Mouse (Mus musculus) gastrocnemius, postnatal 25 days (tissue): ENCODE measurements at regions not wholly inside any gene's neighbourhood (a gene's known extent, or its start where the extent isn't known, plus 50 kb on each side); places are given as distances from the start of the nearest gene placed in this dataset.

ENCODE experiments used
- DNase-seq: peaks from one replicate; pipeline ENCODE4 v3.0.0; 2022

DNA sequence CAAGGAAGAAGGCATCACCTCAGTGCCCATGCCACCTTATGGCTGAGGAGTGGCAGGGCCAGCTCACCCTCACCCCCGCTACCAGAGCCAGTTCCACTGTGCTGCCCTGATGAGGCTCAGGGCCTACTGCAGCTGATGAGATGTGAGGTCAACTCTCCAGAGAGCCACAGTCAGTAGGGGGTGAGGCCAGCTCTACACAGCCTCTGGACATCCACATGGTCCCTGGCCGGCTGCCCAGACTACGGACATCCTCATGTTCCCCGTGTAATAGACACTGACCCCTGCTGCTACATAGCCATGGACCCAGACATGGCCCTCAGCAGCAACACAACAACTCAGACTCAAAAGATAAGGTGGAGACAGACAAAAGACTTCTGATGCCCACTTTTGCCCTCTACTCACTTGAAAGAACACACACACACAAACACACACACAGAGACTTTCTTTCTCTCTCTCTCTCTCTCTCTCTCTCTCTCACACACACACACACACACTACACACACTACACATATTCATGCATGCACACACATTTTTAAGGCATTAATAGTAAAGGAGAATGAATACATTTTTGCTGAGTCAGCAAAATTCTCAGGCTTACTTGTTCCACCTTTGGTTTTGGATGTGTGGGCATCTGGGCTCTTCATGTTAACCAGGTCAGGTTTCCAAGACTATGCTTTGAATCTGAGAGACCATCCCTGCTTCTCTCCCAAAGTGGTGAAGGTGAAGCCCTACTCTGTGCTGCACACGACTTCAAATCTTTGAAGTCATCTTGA lies 604.4 kb upstream of the Nrp1 start:
- DNase-seq = peak; percentile 45

GRCm38 (mm10) chr8:127757396-127757795 lies 601.0 kb upstream of the Nrp1 start:
- no peak for DNase-seq

- DNase-seq = no peak
Observed at GRCm38 (mm10) chr8:127759906-127760305, 598.5 kb upstream of the Nrp1 start.

DNA sequence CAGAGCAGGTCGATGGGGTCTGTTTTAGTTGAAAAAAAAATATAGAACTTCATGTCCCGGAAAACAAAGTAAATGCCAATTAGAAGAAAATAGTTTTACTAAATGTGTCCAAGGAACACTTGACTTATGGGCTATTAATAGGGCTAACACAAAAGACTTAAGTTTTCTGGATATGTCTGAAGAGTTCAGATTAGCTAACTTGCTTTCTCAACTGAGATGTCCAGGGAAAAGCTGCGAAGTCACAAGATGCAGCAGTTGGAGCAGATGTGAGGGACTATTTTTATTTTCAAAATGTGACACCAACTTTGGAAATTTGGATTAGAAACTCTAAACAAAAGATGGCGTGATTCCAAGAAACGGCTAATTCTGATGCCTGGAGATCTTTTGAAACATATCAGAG lies 593.2 kb upstream of the Nrp1 start:
- no peak for DNase-seq

DNA sequence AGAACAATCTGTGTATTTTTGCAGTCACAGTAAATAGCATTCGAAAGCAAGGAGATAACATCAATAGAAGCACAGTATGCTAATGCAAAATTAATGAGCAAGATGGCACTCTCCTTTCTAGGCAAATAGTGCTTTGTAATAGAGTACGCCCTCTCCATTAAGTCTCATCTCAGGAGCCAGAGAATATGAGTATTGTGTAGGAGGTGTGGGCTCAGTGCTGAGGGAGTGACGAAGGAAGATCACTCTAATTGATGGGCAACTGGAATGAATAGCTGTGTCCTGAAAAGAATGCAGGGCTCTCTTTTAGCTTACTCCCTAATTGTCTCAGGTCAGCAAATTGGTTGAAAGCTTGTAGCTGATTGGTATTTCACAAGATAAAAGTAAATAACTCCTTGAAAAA lies 590.1 kb upstream of the Nrp1 start:
- no peak for DNase-seq

DNA sequence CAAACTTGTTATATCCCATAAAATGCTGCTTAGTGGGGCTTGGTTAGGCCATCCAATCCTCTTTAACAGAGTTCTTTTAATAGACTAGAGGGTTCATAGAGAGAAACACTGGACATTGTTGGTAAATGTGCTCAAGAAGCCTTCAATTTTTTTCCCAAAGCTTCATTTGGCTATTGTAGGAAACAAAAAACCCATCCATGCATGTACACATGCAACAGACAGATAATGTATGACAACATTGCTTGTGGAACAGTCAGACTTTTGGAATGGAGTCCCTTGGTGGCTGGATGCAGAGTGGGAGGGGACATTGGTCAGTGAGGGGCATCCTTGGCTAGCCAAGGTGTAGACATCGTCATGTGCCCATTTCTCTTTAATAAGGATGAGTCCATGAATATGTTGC lies 588.8 kb upstream of the Nrp1 start:
- no peak for DNase-seq

DNA sequence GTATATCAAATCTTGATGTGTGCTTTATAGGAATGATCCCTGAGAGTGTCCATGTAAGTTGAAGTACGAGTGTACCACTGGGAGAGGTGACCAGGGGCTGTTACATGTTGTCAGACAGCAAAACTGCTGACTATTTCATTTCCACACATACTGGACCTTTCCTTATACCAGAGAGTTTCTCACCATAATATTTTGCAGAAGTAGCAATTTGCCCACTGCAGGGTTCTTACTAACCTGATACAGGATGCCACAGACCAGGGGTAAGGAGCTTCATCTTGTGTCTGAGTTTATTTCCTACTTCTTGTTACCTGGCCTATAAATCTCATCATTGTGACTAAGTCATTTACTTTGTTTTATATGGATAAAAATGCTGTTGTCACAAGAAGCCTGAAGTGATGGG lies 586.6 kb upstream of the Nrp1 start:
- no peak for DNase-seq

GRCm38 (mm10) chr8:127772415-127772814 lies 586.0 kb upstream of the Nrp1 start:
- DNase-seq = no peak

DNA sequence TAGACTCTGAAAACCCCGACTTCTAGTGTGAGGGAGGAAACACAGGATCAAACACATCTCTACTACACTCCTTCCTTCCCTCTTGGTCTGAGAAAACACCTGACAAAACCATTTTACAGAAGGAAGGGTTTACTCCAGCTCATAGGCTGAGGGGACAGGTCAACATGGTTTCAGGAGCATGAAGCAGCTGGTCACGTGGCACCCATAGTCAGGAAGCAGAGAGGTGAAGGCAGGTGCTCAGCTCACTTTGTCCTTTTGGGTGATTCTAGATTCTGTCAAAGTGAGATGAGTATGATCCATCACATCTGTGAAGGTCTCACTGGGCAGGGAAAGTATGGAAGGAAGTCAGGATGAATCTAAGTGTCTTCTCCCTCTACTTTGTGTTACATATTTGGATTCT lies 585.5 kb upstream of the Nrp1 start:
- DNase-seq = no peak

DNA sequence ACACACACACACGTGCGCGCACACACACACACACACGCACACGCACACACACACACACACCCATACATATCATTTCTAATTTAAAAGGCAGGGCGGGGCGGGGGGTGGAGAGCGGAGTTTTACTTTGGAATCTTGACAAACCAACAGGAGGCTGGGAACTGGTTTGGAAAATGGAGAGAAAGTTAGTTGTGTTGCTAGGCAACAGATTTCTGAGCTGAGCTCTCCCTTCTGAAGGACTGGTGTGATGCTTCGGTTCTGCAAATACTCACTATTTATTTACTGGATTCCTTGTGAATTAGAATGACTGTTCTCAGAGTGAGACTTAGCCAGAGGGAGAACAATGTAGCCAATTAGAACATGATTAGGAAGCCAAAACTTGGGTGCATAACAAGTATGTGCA lies 583.8 kb upstream of the Nrp1 start:
- no peak for DNase-seq

- no peak for DNase-seq
Observed at GRCm38 (mm10) chr8:127775160-127775559, 583.2 kb upstream of the Nrp1 start.

DNA sequence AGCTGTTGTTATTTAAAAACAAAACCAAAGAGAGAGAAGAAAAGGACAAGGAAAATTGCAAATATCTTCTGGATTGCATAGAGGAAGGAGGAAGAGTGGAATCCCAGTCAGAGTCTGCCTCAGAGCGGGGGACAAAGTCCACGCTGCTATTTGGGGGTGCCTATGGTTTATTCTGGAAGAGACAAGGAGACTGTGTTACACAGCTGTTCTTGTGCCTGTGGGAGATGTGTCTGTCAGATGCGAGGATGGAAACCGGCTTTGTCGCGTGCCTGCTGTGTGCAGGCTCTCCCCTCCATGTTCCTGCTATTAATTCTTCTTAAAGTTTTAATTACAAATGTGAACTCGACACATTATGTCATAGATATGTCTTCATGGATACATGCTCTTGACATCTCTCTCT lies 582.7 kb upstream of the Nrp1 start:
- DNase-seq = no peak

GRCm38 (mm10) chr8:127778352-127779020 lies 579.9 kb upstream of the Nrp1 start:
- DNase-seq = peak; percentile 7

- DNase-seq = no peak
Observed at GRCm38 (mm10) chr8:127779021-127779689, 579.2 kb upstream of the Nrp1 start.

DNA sequence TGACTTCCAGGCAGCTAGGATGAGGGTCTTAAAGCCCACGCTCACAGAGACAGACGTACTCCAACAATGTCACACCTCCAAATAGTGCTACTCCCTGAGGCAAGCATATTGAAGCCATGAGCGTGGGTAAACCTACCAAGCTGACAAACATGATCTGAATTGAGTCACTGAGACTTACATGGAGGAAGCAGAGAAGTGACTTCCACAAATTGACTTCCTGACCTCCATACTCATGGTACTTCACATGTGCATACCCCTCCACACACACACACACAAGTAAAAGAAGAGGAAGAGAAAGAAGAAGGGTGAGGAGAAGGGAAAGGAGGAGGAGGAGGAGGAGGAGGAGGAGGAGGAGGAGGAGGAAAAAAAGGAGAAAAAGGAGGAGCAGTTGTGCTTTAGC lies 577.8 kb upstream of the Nrp1 start:
- DNase-seq = no peak

- no peak for DNase-seq
Observed at GRCm38 (mm10) chr8:127781011-127781410, 577.4 kb upstream of the Nrp1 start.

DNA sequence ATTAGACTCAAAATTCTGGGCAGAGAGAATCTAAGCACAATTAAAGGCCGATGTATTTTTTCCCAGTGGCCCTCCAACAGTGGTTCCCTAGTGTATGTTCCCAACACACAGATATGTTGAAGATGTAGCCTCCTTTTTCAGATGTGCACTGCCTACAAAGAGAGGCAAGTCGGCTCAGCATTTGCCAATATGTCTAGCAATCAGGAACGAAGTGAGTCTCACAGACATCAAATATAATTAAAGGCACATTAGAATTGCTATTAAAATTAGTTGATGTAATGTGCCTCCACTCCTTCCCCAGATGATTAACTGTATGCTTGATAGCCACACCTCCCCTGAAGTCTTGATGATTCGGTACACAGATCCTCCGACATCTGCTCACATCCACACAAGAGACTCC lies 565.8 kb upstream of the Nrp1 start:
- DNase-seq = no peak

GRCm38 (mm10) chr8:127799849-127800471 lies 558.4 kb upstream of the Nrp1 start:
- DNase-seq = no peak

DNA sequence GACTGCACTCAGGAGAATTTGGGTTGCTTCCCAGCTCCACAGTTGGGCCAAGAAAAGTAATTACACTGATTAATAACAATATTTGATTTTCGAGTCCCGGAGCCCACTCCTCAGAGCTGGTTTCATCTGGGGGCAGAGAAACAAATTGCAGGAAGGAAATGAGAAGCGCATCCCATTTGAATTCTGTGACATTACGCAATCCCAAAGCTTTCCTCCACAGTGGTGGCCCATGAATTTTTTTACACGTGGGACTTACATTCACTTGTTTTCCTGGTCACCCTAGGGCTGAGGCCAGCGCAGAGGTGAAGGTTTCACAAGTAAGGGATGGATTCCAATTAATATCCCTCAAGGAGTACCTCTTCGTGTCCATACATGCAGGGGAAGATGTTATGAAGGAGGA lies 556.3 kb upstream of the Nrp1 start:
- DNase-seq = no peak

DNA sequence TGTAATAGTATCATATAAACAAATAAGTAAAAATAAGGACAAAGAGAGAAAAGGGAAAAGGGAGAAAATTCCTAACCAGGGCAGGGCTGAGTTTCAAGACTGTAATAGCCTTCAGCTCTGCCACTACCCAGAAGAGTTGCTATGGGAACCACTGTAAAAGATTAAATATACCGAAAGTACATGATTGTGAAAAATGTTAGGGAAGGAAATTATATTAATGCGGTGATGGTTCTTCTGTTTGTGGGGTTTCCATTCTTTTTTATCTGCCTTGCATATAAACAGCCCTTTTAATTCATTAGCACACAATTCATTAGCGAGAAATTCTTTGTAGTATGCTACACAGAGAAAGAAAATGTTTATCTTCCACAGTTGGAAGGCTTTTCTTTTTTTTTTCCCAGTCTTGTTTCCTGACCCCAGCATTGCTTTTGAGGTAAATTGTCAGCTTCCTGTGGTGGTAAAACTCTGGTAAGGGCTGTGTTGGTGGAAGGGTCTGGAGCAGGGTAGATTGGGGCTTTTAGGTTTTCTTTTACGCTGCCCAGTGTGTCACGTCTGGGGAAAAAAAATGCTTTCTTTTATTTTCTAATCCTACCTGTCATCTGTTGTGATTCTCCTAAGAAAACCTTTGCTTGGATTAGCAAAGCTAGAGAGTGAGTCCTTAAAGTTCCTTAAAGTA lies 555.6 kb upstream of the Nrp1 start:
- no peak for DNase-seq

GRCm38 (mm10) chr8:127809203-127810155 lies 548.9 kb upstream of the Nrp1 start:
- peak; percentile 62 for DNase-seq
